Mouse (Mus musculus) ES-Bruce4 (cell line): Measurements from ENCODE around the gene Wdfy1. TPM values are rescaled to one million over a fixed set of nuclear protein-coding genes. Genes with fewer than 3 reads are reported as not detected.

Experiments used
- H3K27ac ChIP-seq: 2 replicates; pipeline ENCODE4 v1.5.1; 2012; ENCODE audit warnings: low read length, inconsistent platforms; ENCODE audit not compliant: insufficient read depth
- H3K27me3 ChIP-seq: 2 replicates; pipeline ENCODE4 v1.6.1; 2012; ENCODE audit warnings: mild to moderate bottlenecking, low read length, inconsistent platforms; ENCODE audit not compliant: control insufficient read depth, poor library complexity, insufficient read depth, severe bottlenecking
- H3K36me3 ChIP-seq: 2 replicates; pipeline ENCODE4 v1.6.1; 2012; ENCODE audit warnings: inconsistent platforms, mild to moderate bottlenecking, low read length, moderate library complexity; ENCODE audit not compliant: control insufficient read depth, poor library complexity, insufficient read depth, severe bottlenecking
- H3K4me1 ChIP-seq: one replicate; pipeline ENCODE4 v1.8.1; 2011; ENCODE audit warnings: low read length; ENCODE audit not compliant: control insufficient read depth, insufficient read depth
- H3K4me3 ChIP-seq: 2 replicates; pipeline ENCODE4 v1.5.1; 2011; ENCODE audit warnings: low read depth, mild to moderate bottlenecking, low read length
- H3K9ac ChIP-seq: 2 replicates; pipeline ENCODE4 v1.6.1; 2012; ENCODE audit warnings: low read depth, mild to moderate bottlenecking, inconsistent platforms; ENCODE audit not compliant: poor library complexity, severe bottlenecking
- H3K9me3 ChIP-seq: replicated peaks from 2 replicates; pipeline ENCODE4 v1.6.1; 2012; ENCODE audit warnings: mild to moderate bottlenecking, low read length, inconsistent platforms; ENCODE audit not compliant: control insufficient read depth, poor library complexity, insufficient read depth, severe bottlenecking
- CTCF ChIP-seq: IDR thresholded peaks from one replicate; pipeline ENCODE4 v1.8.1; 2011; ENCODE audit warnings: low read depth, low read length
- EP300 ChIP-seq: IDR thresholded peaks from 2 replicates; pipeline ENCODE4 v1.6.1; 2011; ENCODE audit warnings: low read depth, low read length; ENCODE audit not compliant: insufficient read depth
- POLR2A ChIP-seq: IDR thresholded peaks from one replicate; pipeline ENCODE4 v1.8.1; 2011; ENCODE audit warnings: low read length; ENCODE audit not compliant: insufficient read depth
- polyA plus RNA-seq: library from polyadenylated mRNA; stranded (reverse); fragments of >200 nt; gene quantifications from 2 replicates; pipeline ENCODE4 v1.2.4, GENCODE M21; 2011; ENCODE audit warnings: low read depth; ENCODE audit not compliant: missing spikeins, insufficient read depth, insufficient read length

The Wdfy1 gene
- polyA plus RNA-seq, 1 experiment, result 23.0 TPM

- Histone ChIP-seq H3K9me3 (no peaks in the 10 kb centered on the region), H3K9ac (no peak overlapping the region), H3K27ac (no peak overlapping the region), H3K4me1 (no peaks in the 10 kb centered on the region), H3K4me3 (no peak overlapping the region), H3K27me3 (no peaks in the 10 kb centered on the region), H3K36me3 (peaks cover 4% of the 10 kb centered on the region; the same call in 1 of the 2 replicates)
- TF ChIP-seq CTCF, result no peak
- TF ChIP-seq POLR2A, result no peak
- no peak for TF ChIP-seq EP300
Observed at GRCm38 (mm10) chr1:79703520-79703919, 72.4 kb downstream of the Wdfy1 start.

- Histone ChIP-seq H3K27ac (no peak overlapping the region), H3K9ac (no peak overlapping the region), H3K27me3 (no peaks in the 10 kb centered on the region), H3K9me3 (no peaks in the 10 kb centered on the region), H3K4me1 (no peaks in the 10 kb centered on the region), H3K4me3 (no peak overlapping the region), H3K36me3 (no peaks in the 10 kb centered on the region)
- no peak for TF ChIP-seq POLR2A
- TF ChIP-seq EP300, result no peak
- TF ChIP-seq CTCF, result no peak
Observed at GRCm38 (mm10) chr1:79698506-79698905, 77.4 kb downstream of the Wdfy1 start.

- H3K27ac ChIP-seq, result no peak overlapping the region
- H3K36me3 ChIP-seq, result no peaks in the 10 kb centered on the region
- no peaks in the 10 kb centered on the region for H3K27me3 ChIP-seq
- H3K4me3 ChIP-seq, result no peak overlapping the region
- H3K9me3 ChIP-seq, result no peaks in the 10 kb centered on the region
- TF ChIP-seq CTCF, result no peak
- no peak for TF ChIP-seq EP300
- no peak for TF ChIP-seq POLR2A
- H3K9ac ChIP-seq, result no peak overlapping the region
- H3K4me1 ChIP-seq, result no peaks in the 10 kb centered on the region
Observed at GRCm38 (mm10) chr1:79697382-79697781, 78.6 kb downstream of the Wdfy1 start.

- no peaks in the 10 kb centered on the region for H3K27me3 ChIP-seq
- no peak overlapping the region for H3K27ac ChIP-seq
- no peak overlapping the region for H3K9ac ChIP-seq
- no peaks in the 10 kb centered on the region for H3K36me3 ChIP-seq
- H3K4me3 ChIP-seq, result no peak overlapping the region
- H3K4me1 ChIP-seq, result no peaks in the 10 kb centered on the region
- H3K9me3 ChIP-seq, result no peaks in the 10 kb centered on the region
- TF ChIP-seq CTCF (no peak), EP300 (no peak), POLR2A (no peak)
Observed at GRCm38 (mm10) chr1:79696933-79697332, 79.0 kb downstream of the Wdfy1 start.

- Histone ChIP-seq H3K4me1 (no peaks in the 10 kb centered on the region), H3K27me3 (no peaks in the 10 kb centered on the region), H3K9ac (no peak overlapping the region), H3K27ac (no peak overlapping the region), H3K4me3 (no peak overlapping the region), H3K36me3 (no peaks in the 10 kb centered on the region), H3K9me3 (no peaks in the 10 kb centered on the region)
- TF ChIP-seq EP300 (no peak), POLR2A (no peak)
Observed at GRCm38 (mm10) chr1:79692482-79692881, 83.5 kb downstream of the Wdfy1 start.

- TF ChIP-seq EP300, result no peak
- TF ChIP-seq POLR2A, result no peak
- TF ChIP-seq CTCF, result no peak
Observed at GRCm38 (mm10) chr1:79687254-79687653, 88.7 kb downstream of the Wdfy1 start.

More at GRCm38 (mm10) chr1:79687254-79687653, 88.7 kb downstream of the Wdfy1 start:
- Histone ChIP-seq H3K4me3 (no peak overlapping the region), H3K9me3 (no peaks in the 10 kb centered on the region), H3K4me1 (no peaks in the 10 kb centered on the region), H3K9ac (no peak overlapping the region), H3K27ac (no peak overlapping the region), H3K27me3 (no peaks in the 10 kb centered on the region), H3K36me3 (no peaks in the 10 kb centered on the region)
